Mouse (Mus musculus): ENCODE measurements around the gene Bahcc1. TPM values are rescaled to one million over a fixed set of nuclear protein-coding genes. Genes with fewer than 3 reads are reported as not detected.

Gene Bahcc1
- total RNA-seq, 2 experiments from 2014 or later: 3.2 to 4.7 TPM

DNA sequence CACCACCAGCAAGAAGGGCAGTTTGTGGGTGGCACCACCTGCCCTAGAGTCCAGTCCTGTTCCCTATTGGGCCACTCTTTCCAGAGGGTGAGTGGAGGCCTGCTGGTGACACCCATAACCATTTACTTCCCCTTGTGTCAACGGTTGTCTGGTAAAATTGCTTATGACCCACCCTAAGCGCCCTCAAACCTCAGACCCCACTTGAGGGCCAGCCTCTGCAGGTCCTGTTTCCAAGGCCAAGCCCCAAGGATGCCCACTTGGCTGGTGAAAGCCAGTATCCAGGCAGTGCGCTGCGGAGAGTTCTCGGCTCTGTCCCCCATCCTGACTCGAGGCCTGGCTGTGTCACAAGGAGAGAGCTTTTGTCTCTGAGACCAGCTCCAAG, 28.0 kb downstream of the Bahcc1 start:
- DNase-seq: no peak

DNA sequence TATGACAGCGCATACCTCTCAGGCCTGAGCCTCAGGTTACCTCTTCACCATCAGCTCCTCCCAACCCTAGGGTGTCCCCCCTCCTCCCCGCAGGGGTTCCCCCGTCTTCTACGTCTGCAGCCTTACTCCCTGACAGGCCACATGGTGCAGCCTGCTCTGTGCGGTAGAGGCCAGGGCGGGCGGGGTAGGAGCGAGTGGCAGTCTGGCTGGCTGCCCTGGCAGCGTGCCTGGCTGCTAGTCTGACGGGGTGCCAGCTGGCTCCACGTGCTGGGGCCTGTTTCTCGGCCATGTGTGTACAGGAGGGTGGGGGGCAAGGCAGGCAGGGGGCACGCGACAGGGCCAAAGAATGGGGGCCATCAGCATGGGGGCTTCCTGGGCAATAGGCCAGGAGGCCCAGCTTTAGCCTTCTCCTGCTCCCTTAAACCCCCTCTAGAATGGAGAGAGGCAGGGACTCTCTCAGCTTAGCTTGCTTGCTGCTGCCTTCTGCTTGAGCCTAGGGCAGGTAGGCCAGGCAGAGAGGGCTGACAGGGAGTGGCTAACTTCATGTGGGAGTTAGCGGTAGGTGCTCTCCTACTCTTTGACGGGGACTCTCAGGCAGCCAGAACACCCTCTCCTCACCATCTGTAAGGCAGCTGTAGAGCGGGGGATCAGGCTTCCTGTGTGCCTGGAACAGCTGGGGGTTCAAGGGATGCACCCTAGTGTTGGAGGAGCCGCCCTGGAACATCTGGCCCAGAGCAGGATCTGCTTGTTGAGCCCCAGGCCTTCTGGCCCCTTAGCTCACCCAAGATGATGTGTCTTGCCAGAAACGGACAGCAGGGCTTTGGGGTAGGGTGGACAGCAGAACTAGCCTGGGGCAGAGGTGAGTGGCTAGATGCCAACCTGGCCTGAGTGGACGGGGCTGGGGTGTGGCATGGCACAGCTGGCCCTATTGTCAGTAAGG, 28.9 kb downstream of the Bahcc1 start:
- peak; percentile 92 for DNase-seq

DNA sequence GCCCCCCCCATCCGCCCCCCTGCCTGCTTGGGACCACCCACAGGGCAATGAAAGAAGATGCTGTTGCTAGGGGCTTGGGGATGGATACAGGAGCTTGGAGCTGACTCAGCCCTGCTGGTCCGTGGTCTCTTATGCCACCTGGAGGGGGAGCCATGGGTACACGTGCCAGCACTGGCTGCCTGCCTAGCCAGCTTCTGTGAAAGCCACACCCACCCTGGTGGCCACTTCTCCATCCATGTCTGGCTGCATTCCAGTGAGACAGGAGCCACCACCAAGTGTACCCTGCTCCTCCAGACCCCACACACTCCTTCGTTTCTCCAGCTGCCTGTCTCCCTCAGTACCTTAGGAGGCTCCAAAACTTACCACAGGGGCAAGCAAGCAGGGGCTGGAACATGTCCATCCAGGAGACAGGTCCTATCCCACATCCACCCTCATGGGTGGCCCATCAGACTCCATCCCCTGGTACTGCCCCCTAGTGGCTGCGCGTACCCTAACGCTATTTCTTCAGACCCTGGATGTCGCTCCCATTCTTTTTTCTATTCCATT, 29.7 kb downstream of the Bahcc1 start:
- DNase-seq: peak; percentile 69

DNA sequence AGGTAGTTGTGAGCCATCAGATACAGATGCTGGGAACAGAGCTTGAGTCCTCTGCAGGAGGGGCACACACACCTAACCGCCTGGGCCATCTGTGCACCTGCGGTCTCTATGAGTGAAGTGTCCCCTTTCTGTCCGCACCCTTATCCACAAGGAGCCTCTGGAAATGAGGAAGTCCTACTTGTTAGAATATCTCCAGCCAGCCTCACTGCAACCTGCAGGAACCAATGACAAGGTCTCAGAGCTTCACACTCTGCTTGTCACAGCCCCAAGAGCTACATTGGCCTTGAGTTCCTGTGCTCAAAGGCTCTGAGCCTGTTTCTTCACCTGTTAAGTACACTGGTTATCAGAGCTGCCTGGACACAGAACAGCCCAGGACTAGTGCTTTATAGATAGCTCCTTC, 30.4 kb downstream of the Bahcc1 start:
- DNase-seq: no peak

DNA sequence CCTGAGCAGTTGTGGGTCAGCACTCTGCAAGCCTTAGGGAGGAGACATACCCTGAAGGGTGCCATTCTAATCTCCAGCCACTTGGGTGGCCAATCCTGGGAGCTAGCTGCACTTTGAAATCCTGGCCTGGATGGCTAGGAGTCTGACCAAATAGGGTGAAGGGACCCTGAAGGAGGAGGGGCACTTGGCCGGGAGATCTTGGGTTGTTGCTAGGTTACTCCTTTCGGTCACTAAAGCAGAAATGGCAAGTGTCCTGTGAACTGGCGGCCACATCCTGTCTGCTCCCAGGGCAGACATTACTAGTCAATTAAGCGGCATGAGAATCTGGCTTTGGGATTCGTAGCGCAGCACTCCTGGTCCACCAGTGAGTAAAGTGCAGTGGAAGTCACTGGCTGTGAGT, 31.3 kb downstream of the Bahcc1 start:
- no peak for DNase-seq

DNA sequence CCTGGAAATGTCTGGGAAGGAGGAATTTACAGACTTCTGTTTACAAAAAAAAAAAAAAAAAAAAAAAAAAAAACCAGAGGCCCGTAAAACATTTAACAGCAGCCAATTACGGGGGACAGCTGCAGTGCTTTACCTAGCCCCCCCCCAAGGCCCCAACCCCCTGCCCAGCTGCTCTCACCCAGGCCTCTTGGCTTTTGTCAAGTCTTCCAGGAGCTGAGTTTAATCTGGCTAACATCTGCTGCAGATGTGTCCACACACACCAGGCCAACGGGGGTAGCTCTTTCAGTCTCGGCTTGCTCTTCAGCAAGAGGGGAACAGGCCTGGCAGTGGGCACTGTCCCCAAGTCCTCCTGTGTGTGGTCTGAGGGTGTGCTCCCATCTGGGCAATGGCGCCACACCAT, 32.7 kb downstream of the Bahcc1 start:
- no peak for DNase-seq

DNA sequence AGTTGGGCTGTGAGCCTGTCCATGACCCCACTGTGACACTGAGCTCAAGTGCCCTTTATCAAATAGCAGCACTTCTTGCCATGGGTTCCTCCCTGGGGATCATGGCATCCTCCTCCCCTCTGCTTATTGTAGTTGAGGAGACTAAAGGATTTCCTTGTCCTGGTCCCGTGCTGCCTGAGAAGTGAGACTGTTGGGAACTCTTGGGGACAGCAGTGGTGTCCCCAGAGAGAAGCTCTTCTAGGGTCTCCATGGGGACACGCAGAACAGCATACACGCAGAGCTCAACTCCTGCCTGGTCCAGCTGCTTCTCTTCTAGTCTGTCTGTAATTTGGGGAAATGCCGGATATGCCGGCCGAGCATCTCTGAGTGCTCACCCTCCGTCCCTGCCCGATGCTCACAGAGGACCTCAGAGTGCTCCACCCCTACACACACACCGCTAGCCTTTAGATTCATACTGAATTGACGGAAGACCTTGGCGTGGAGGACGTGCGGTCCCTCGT, 33.6 kb downstream of the Bahcc1 start:
- no peak for DNase-seq

DNA sequence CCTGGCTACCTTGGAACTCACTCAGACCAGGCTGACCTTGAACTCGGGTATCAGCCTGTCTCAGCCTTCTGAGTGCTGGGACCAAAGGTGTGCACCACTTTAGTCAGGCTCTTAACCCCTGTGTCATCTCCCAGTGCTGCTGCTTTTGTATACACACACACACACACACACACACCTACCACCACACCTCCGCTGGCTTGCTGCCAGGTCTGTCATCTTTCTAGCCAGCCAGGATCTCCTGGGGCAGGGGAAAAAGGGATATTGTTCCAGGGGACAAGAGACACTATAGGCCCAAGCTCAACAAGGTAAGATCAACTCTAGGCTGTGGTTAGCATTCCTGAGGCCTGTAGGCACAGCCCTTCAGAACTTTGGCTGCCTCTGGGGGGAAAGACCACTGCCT, 34.5 kb downstream of the Bahcc1 start:
- DNase-seq: no peak

DNA sequence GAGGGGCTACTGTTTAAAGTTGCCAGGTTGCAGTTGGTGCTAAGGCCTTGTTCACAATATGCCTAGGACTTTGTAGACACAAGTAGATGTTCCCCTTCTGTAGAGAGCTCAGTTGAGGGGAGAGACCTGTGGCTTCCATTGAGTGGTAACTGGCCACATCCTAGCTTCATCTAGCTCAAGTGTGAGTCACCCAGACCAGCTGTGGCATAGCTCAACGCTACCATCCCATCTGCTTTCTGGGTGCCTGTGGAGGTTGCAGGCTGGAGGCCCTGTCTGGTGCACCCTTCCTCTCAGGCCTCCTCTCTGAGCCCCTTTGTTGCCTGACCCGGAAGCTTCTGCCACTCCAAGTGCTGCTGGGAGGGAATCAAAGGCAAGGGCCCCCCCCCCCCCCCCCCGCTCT, 34.9 kb downstream of the Bahcc1 start:
- DNase-seq: no peak

DNA sequence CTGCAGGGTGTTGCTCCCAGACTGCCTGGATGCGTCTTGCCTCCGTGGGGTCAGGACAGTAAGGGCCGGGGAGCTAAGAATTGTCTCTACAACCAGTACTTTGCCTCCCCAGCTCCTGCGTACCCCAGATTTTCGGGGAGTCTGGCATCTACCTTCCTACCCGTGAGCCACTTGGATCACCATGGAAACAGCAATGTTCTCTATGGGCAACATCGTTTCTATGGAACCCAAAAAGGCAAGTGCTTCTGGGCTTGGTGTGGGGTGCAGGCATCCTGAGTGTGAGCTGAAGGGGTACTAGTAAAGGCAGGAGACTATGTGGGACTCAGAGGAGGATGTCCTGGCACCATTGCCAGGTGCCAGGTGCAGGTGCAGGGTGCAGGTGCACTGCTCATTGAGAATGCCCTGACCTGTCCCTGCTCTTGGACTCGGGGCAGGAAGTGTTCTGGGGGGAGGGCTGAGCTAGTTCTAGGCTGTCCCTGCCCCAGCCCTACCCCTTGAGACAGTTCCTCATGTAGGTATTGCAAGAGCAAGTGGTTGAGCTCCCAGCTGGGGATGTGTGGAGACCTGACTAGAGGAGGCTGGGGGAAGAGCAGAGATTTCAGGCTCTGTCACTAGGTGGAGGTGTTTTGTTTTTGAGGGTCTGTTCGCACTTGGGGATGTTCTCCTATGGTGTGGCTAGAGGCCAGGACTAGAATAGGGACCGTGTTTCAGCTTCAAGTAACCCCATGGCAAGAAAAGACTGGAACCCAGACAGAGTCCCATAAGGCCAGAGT, 35.6 kb downstream of the Bahcc1 start:
- no peak for DNase-seq

DNA sequence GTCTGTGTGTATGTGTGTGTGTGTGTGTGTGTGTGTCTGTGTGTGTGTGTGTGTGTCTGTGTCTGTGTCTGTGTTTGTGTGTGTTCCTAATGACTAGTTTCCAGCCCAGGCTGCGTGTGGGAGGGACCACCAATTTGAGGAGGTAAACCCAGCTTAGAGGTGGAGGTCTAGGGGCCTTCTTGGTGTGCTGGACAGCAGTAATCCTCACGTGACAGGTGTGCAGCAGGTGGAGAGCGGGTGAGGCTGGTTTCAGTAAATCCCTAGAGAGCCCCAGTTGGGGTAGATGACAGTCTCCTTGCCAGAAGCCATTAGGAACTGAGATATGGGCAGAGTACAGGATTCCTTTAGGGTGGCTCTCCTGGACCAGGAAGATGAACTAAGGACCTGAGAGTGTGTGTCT, 36.3 kb downstream of the Bahcc1 start:
- DNase-seq: no peak

DNA sequence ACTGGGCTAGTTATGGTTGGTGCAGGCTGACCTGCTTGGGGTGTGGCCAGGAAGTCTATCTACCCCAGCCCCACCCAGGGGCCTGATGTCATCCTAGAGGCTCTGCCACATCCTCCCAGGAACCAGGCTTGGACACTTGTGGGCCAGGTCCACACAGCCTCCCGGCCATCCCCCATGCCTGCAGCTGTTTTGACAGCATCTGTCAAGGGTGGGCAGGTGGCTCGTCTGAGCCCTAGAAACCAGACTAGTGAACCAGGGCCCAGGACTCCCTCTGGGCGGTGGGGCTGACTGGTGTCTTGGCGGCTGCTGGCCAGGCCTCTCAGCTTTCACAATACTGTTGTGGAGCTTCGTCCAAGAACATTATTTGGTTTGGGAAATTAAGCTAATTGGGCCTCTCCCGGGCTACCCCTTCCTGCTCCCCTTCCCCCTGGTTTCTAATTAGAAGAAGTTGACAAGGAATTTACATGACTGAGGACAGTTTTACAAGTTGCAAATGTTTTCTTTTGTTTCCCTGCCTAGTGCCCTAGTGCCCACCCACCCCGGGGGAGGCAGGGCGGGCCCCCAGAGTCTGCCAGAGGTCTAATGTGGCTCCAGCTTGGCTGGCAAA, 36.9 kb downstream of the Bahcc1 start:
- DNase-seq: peak; percentile 49

DNA sequence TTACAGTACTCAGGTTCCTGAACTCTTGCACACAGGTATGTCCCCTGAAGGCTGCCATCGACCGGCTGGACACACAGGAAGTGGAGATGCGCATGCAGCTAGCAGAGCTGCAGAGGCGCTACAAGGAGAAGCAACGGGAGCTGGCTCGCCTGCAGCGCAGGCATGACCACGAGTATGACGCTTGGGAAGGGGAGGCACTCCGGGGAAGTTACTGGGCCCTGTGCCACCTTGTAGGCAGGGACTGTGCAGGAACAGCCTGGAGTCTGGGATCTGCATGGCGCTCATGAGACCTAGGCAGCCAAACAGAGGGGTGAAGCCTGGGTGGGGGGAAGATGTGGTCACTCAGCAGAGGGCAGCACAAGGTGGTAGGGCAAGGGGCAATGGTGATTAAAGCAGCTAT, 46.6 kb downstream of the Bahcc1 start:
- no peak for DNase-seq

DNA sequence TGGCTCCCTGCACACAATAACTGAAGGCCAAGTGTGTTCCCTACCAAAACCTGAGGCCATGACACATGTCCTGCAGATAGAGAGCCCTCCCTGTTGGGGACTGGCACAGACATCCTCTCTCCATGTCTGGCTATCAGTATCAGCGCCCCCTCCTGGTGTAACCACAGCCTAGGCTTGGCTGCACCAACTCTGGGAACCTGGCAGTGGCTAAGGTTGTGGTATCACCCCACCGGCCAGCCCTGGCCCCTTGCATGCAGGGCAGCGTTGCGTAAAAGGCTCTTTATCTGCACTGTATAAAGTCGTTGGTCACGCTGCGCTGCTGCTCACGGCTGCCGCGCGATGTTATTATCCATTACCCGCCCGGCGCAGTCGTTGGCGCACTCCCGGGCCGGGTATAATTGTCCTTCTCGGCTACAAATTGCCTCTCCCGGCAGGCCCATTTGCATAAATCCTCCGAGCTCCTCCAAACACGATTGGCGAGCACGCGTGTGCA, 47.6 kb downstream of the Bahcc1 start:
- DNase-seq: peak; percentile 70

DNA sequence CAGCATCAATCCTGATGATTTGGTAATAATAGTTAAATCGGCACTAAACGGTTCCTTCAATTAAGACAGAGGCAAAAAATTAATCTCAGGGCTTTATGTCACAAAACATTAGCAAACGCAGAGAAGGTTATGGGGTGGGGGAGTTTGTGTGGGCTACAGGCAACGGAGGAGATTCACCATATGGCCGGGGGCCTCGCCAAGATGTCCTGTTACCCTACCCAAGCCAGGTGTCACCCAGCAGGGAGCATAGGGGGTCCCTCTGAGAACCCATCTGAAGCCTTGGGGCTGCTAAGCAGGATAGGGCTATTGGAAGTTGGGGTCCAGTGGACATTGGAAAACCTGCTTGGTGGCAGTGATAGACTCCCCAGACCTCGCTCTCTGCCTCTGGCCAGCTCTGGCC, 48.0 kb downstream of the Bahcc1 start:
- no peak for DNase-seq

DNA sequence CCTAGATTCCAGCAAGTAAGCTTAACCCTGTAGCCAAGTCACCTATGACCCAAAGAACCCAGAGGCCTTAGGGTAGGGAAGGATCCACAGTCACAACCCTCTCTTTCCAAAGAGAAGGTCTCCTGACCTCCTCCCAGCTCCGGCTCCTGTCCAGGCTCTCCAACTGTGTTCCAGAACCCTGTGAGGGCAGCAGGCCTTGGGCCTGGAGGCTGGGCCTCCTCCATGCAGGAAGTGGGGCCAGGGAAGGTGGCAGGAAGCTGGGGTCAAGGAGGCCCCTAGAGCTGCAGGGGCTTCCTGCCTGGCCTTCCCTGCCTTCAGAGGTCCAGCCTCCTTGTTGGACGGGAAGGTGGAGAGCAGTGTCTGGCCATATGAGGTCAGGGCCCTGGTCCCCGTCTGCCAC, 48.5 kb downstream of the Bahcc1 start:
- DNase-seq: no peak

DNA sequence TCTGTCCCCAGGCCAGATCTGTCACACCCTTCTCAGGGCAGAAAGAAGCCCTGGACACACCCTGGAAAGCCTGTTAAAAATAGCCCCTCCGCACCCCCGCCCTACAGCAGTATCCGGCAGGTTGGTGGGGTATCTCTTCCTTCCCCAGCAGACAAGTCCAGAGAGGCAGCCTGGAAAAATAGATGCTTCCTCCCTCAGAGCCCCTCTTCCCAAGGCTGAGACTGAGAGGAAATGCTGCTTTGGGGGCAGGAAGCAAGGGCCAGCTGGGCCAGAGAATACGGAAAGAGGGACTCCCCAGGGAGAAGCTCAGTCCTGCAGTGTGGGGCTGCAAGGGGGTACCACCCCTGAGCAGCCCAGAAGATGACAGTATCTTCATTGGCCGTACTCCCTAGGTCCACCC, 50.8 kb downstream of the Bahcc1 start:
- peak; percentile 44 for DNase-seq

DNA sequence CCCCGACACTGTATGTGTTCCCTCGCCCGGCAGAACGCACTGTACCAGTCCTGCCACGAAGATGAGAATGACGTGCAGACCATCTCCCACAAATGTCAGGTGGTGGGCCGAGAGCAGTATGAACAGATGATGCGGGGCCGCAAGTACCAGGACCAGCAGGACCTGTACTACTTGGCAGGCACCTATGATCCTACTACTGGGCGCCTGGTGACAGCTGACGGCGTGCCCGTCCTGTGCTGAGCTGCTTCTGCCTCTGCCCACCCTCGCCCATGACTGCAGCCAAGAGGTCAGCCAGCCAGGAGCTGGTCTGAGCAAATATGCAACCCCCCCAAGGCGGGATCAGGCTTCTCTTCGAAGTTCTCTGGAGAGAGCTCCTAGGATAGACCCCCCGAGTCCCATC, 56.9 kb downstream of the Bahcc1 start:
- DNase-seq: no peak

DNA sequence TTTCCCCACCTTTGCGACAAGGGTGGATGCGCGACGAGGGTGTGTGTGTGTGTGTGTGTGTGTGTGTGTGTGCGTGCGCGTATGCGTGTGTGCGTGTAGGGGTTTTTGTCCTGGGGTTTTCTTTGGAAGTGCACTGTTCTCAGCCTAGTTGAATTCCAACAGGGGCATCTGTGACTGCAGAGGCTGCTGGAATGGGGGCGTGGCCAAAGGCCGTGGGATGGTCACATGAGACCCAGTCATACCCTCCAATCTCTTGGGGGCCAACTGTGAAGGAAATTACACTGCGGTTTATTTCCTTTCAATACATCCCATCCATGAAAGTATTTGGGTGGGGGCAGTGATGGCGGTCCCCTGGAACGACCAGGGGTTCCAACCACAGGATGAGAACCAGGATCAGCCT, 57.5 kb downstream of the Bahcc1 start:
- DNase-seq: no peak

DNA sequence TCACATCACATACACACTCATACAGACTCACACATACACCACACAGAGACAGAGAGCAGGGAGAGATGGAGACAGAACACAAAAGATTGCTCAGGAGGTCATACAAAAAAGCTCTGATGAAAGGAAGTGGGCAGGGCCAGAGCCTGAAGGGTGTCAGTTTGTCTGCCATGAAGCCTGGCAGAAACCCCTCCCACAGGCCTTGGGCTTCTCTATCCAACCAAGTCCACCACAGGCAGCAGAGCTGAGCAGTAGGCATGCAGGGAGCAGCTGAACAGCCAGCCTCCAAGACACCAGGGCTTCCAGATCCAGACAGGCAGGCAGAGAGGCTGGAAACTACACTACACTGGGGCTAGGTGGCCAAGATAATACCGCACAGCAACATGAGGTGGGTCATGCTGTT, 61.0 kb downstream of the Bahcc1 start:
- no peak for DNase-seq

DNA sequence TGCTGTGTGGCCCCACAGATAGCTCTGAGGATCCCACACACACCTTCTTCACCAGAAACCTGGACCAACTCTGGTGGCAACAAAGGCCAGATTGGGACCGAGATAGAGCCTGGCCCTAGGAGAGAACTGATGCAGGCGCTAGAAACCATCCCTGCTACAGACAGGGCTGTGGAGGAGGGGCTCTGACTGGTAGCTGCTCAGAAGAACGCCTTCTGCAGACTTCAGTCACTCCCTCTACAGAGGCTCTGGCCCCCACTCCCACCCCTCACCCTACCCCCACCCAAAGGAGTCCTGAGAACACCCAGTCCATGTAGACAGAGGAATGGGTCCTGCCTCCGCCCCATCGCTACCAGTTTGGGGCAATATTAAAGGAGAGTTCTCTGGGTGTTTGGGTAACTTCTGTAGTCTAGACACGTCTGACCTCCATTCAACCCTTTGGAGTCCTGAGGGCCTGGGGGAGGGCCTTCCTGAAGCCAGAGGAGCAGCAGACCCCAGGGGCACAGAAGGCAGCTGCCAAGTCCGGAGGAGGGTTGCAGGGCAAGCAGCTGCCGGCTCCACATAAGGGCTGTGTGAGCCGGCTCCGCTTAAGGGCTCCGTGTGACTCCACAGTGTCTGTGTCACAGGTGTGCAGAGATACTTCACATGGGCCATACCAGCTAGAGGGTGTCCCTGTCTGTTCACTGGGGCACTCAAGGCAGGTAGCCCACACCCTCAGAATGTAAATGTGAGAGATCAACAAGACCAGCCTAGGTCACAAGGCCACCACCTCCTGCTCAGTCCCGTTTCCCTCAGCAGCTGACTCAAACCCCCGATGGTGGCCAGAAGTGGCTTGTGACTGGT, 63.8 kb downstream of the Bahcc1 start:
- DNase-seq: no peak

DNA sequence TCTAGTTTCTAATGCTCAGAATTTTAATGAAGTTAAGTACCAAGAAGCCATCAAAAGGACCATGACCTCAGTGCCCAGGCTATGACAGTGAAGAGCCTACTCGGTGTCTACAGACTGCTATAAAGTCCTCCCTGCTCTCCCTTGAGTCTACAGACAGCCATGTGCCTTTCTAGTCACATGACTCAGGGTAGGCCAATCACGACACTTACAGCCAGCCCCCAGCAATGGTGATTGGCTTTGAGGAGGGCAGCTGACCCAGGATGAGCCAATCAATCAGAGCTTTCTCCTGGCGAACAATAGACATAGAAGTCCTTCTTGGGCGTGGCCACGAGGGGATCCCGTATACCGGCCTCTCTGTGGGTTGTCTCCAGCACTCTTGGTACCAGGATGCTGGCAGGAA, 65.0 kb downstream of the Bahcc1 start:
- DNase-seq: no peak
